26 mouse cellular contexts compared by ENCODE assay signal in the genomic region with DNA sequence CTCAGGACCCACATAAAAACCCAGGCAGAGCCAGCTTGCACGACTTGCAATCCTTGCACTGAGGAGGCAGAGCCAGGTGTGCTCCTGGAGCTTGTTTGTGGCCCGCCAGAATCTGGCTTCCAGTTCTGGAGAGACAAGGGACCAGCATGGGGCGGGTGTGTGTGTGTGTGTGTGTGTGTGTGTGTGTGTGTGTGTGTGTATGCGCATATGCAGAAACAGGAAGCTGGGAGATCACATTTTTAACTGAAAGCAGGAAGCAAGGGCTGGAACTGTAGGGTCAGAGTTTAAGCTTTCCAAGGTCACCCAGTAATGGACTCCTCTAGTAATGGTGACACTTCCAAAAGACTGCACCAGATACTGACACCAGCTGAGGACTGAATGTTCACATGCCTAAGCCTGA. TPM values are rescaled to one million over a fixed set of nuclear protein-coding genes. Genes with fewer than 3 reads are reported as not detected.
DNase-seq lines count a peak whose midpoint lies in the region; ATAC-seq and TF ChIP-seq lines count a peak whose summit lies in the region.
"Had no signal": no experiment of that assay in that cellular context is flagged by ENCODE, and none has a peak within 500 bp of the region (broad histone marks: within the 10 kb centered on the region; RNA-seq: fewer than 3 reads in every experiment).

No protein-coding gene starts in this region.

- no peak for ATAC-seq in kidney, embryonic 14.5 days (ENCODE audit: low FRiP score, low TSS enrichment)
- ATAC-seq in heart, embryonic 12.5 days (ENCODE audit: insufficient number of reproducible peaks, low FRiP score) = no peak
- ATAC-seq: CD4-positive, CD25-positive, alpha-beta regulatory T cell, adult 4 months; forebrain, embryonic 14.5 days; inflammation-experienced regulatory T-cells, adult 6 months; liver, embryonic 12.5 days; liver, postnatal 0 days; midbrain, embryonic 13.5 days had no signal

- no peak for TF ChIP-seq POLR2A in kidney, adult 2 months (IDR thresholded peaks at IDR 0.05; ENCODE audit: low read depth, low read length)

- 48% methylated on average over 4 of the region's 4 CpGs for WGBS in kidney, adult 2 months
- WGBS in kidney, embryonic 14.5 days = 55% methylated on average over 4 of the region's 4 CpGs
- WGBS in embryonic facial prominence, embryonic 10.5 days = 61% methylated on average over 4 of the region's 4 CpGs
- WGBS in heart, embryonic 12.5 days = 62% methylated on average over 4 of the region's 4 CpGs

- H3K27ac ChIP-seq in kidney, adult 2 months (ENCODE audit: insufficient read depth, low read depth, low read length) = no peak overlapping the region
- no peak overlapping the region for H3K27ac ChIP-seq in kidney, embryonic 14.5 days (ENCODE audit: low read depth, low read length)
- peak overlapping the region; percentile 34; the same call in 1 of the 2 replicates for H3K27ac ChIP-seq in ES-E14 (ENCODE audit: insufficient read depth, low read depth, low read length, poor library complexity, severe bottlenecking)
- H3K27ac ChIP-seq in embryonic facial prominence, embryonic 10.5 days (replicated peaks) = 0 out of 2 replicates have a peak overlapping the region, but pooled peaks have one; percentile 40
- H3K27ac ChIP-seq in heart, embryonic 12.5 days (ENCODE audit: poor library complexity, severe bottlenecking) = no peak overlapping the region
- H3K27ac ChIP-seq: heart, embryonic 10.5 days; hindbrain, embryonic 15.5 days; liver, embryonic 12.5 days; midbrain, embryonic 13.5 days; neural tube, embryonic 13.5 days had no signal

- in situ Hi-C loops in ES-E14 (cut with MboI; ENCODE audit: low sequenced_read_pairs in 2 of 2, unreplicated experiment in 2 of 2) = no loop called here

- DNase-seq in kidney, adult 2 months = peak; percentile 41
- DNase-seq in 416B (ENCODE audit: low read depth) = peak; percentile 60
- no peak for DNase-seq in ES-E14 (ENCODE audit: low read depth, low spot score)
- DNase-seq in embryonic facial prominence, embryonic 10.5 days (ENCODE audit: low spot score) = no peak
- no peak for DNase-seq in layer of hippocampus, adult 11-12 months (ENCODE audit: low spot score)
- DNase-seq: adrenal gland, adult 8-10 months; cerebellum, adult 8-10 months; cerebellum, postnatal 25 days; gastrocnemius, postnatal 14 days; heart, adult 11 months; heart, postnatal 4 days; liver, postnatal 0 days; lung, postnatal 4 days; thymus, postnatal 4 days had no signal

- no peak overlapping the region for H3K9ac ChIP-seq in kidney, embryonic 14.5 days (ENCODE audit: low read depth, low read length)
- no peak overlapping the region; the same call in 1 of the 2 replicates for H3K9ac ChIP-seq in ES-E14 (ENCODE audit: insufficient read depth, low read depth, low read length, poor library complexity, severe bottlenecking)
- no peak overlapping the region for H3K9ac ChIP-seq in heart, embryonic 12.5 days
- H3K9ac ChIP-seq: hindbrain, embryonic 15.5 days; liver, embryonic 12.5 days; liver, postnatal 0 days; midbrain, embryonic 13.5 days; neural tube, embryonic 13.5 days had no signal

- H3K36me3 ChIP-seq in kidney, adult 2 months (ENCODE audit: control insufficient read depth, insufficient read depth, low read length) = no peaks in the 10 kb centered on the region
- H3K36me3 ChIP-seq in kidney, embryonic 14.5 days (ENCODE audit: control insufficient read depth, insufficient read depth, low read length) = no peaks in the 10 kb centered on the region
- no peaks in the 10 kb centered on the region for H3K36me3 ChIP-seq in ES-E14 (ENCODE audit: control insufficient read depth, insufficient read depth, low read length, poor library complexity, severe bottlenecking)
- H3K36me3 ChIP-seq in embryonic facial prominence, embryonic 10.5 days (replicated peaks) = no peaks in the 10 kb centered on the region
- no peaks in the 10 kb centered on the region for H3K36me3 ChIP-seq in heart, embryonic 12.5 days
- H3K36me3 ChIP-seq: G1E; heart, embryonic 10.5 days; hindbrain, embryonic 15.5 days; liver, embryonic 12.5 days; midbrain, embryonic 13.5 days; neural tube, embryonic 13.5 days had no signal

- H3K27me3 ChIP-seq in kidney, adult 2 months (replicated peaks; ENCODE audit: control insufficient read depth, insufficient read depth, low read length) = no peaks in the 10 kb centered on the region; the same call in 1 of the 2 replicates
- no peaks in the 10 kb centered on the region for H3K27me3 ChIP-seq in kidney, embryonic 14.5 days (ENCODE audit: control insufficient read depth, insufficient read depth, low read length)
- H3K27me3 ChIP-seq in embryonic facial prominence, embryonic 10.5 days (replicated peaks; ENCODE audit: low read depth, poor library complexity, severe bottlenecking) = no peaks in the 10 kb centered on the region
- H3K27me3 ChIP-seq in heart, embryonic 12.5 days (replicated peaks) = no peaks in the 10 kb centered on the region
- H3K27me3 ChIP-seq: hindbrain, embryonic 15.5 days; midbrain, embryonic 13.5 days; neural tube, embryonic 13.5 days had no signal

- H3K4me3 ChIP-seq in kidney, adult 2 months (ENCODE audit: insufficient read depth, low read depth, low read length) = no peak overlapping the region
- no peak overlapping the region for H3K4me3 ChIP-seq in kidney, embryonic 14.5 days (ENCODE audit: low read length)
- H3K4me3 ChIP-seq in ES-E14 (ENCODE audit: insufficient read depth in 1 of 2, low read depth in 1 of 2, low read length in 2 of 2, poor library complexity in 1 of 2, severe bottlenecking in 1 of 2) = no peak overlapping the region
- no peak overlapping the region for H3K4me3 ChIP-seq in embryonic facial prominence, embryonic 10.5 days
- no peak overlapping the region for H3K4me3 ChIP-seq in heart, embryonic 12.5 days
- H3K4me3 ChIP-seq: heart, embryonic 10.5 days; hindbrain, embryonic 15.5 days; liver, embryonic 12.5 days; megakaryocyte, embryonic 14.5 days; midbrain, embryonic 13.5 days; neural tube, embryonic 13.5 days had no signal

- no peaks in the 10 kb centered on the region for H3K9me3 ChIP-seq in kidney, embryonic 14.5 days (ENCODE audit: control insufficient read depth, low read length)
- H3K9me3 ChIP-seq in ES-E14 (ENCODE audit: control insufficient read depth, insufficient read depth, low read depth, low read length) = no peaks in the 10 kb centered on the region
- no peaks in the 10 kb centered on the region for H3K9me3 ChIP-seq in embryonic facial prominence, embryonic 10.5 days
- no peaks in the 10 kb centered on the region for H3K9me3 ChIP-seq in heart, embryonic 12.5 days (replicated peaks)
- H3K9me3 ChIP-seq: G1E; heart, embryonic 10.5 days; hindbrain, embryonic 15.5 days; liver, embryonic 12.5 days; megakaryocyte, embryonic 14.5 days; midbrain, embryonic 13.5 days; neural tube, embryonic 13.5 days had no signal

- no peak overlapping the region for H3K4me2 ChIP-seq in kidney, embryonic 14.5 days (replicated peaks; ENCODE audit: low read depth, low read length)
- H3K4me2 ChIP-seq in heart, embryonic 12.5 days = no peak overlapping the region
- H3K4me2 ChIP-seq: hindbrain, embryonic 15.5 days; liver, embryonic 12.5 days; midbrain, embryonic 13.5 days; neural tube, embryonic 13.5 days had no signal

- no peak for TF ChIP-seq CTCF in kidney, adult 2 months (conservative IDR thresholded peaks at IDR 0.05; ENCODE audit: insufficient read depth, insufficient read length, low read depth, low read length)

- H3K4me1 ChIP-seq in kidney, adult 2 months (ENCODE audit: control insufficient read depth, insufficient read depth, low read length) = no peaks in the 10 kb centered on the region
- 0 out of 2 replicates have a peak, but pooled peaks cover 4% of the 10 kb centered on the region for H3K4me1 ChIP-seq in kidney, embryonic 14.5 days (ENCODE audit: control insufficient read depth, insufficient read depth, low read length)
- H3K4me1 ChIP-seq in ES-E14 (ENCODE audit: control insufficient read depth in 2 of 2, insufficient read depth in 2 of 2, low read length in 2 of 2, poor library complexity in 1 of 2) = peaks cover 8 to 19% of the 10 kb centered on the region in 2 experiments
- H3K4me1 ChIP-seq in embryonic facial prominence, embryonic 10.5 days = peaks cover 24% of the 10 kb centered on the region
- peaks cover 21% of the 10 kb centered on the region; the same call in 1 of the 2 replicates for H3K4me1 ChIP-seq in heart, embryonic 12.5 days (replicated peaks)
- H3K4me1 ChIP-seq: hindbrain, embryonic 15.5 days; liver, embryonic 12.5 days; midbrain, embryonic 13.5 days had no signal

TF ChIP-seq in ES-E14, 5 proteins besides CTCF, POLR2A, EP300 and RAD21:
- TF ChIP-seq ZNF384 (IDR thresholded peaks at IDR 0.05; ENCODE audit: low read depth, low read length) (no peak), MAFK (IDR thresholded peaks at IDR 0.05; ENCODE audit: insufficient read depth, low read depth, low read length) (no peak), HCFC1 (IDR thresholded peaks at IDR 0.05; ENCODE audit: borderline replicate concordance, insufficient read depth, low read length) (no peak), ZC3H11A (IDR thresholded peaks at IDR 0.05; ENCODE audit: borderline replicate concordance, low read depth, low read length) (no peak), CHD2 (IDR thresholded peaks at IDR 0.05; ENCODE audit: low read depth, low read length) (no peak)

RNA-seq across cellular contexts. Expression of a gene that starts 19.4 kb away (rescaled TPM):
- polyA plus RNA-seq in kidney, adult 2 months (2012; rRNA removed) = 2.6 and 3.8 TPM in 2 replicates
- 0.27 and 0.55 TPM in 2 replicates for polyA plus RNA-seq in kidney, embryonic 14.5 days (2014; fragmentation: Nextera tagmentation; extraction: Ambion mirVana)
- total RNA-seq in ES-E14 (2012; rRNA removed) = 1.6 and 2.6 TPM in 2 replicates
- polyA plus RNA-seq in embryonic facial prominence, embryonic 10.5 days (2016; fragmentation: Nextera tagmentation; extraction: Ambion mirVana) = 0.31 and 0.33 TPM in 2 replicates
- 1.3 and 1.5 TPM in 2 replicates for polyA plus RNA-seq in heart, embryonic 12.5 days (2016; fragmentation: Nextera tagmentation; extraction: Ambion mirVana)
- polyA plus RNA-seq: G1E; inflammation-experienced regulatory T-cells, adult 6 months had no signal

RNA-seq across cellular contexts. Expression of a gene that starts 30.4 kb away (rescaled TPM):
- polyA plus RNA-seq in kidney, adult 2 months (2012; rRNA removed) = 122 and 134 TPM in 2 replicates
- 213 and 232 TPM in 2 replicates for polyA plus RNA-seq in kidney, embryonic 14.5 days (2014; fragmentation: Nextera tagmentation; extraction: Ambion mirVana)
- total RNA-seq in ES-E14 (2012; rRNA removed) = 139 and 187 TPM in 2 replicates
- polyA plus RNA-seq in embryonic facial prominence, embryonic 10.5 days (2016; fragmentation: Nextera tagmentation; extraction: Ambion mirVana) = 213 and 215 TPM in 2 replicates
- 350 and 368 TPM in 2 replicates for polyA plus RNA-seq in heart, embryonic 12.5 days (2016; fragmentation: Nextera tagmentation; extraction: Ambion mirVana)

RNA-seq across cellular contexts. Expression of a gene that starts 31.0 kb away (rescaled TPM):
- 21.1 and 22.6 TPM in 2 replicates for polyA plus RNA-seq in kidney, adult 2 months (2012; rRNA removed)
- 33.0 and 39.6 TPM in 2 replicates for polyA plus RNA-seq in kidney, embryonic 14.5 days (2014; fragmentation: Nextera tagmentation; extraction: Ambion mirVana)
- total RNA-seq in ES-E14 (2012; rRNA removed) = 9.5 and 15.7 TPM in 2 replicates
- polyA plus RNA-seq in embryonic facial prominence, embryonic 10.5 days (2016; fragmentation: Nextera tagmentation; extraction: Ambion mirVana) = 53.5 and 55.9 TPM in 2 replicates
- polyA plus RNA-seq in heart, embryonic 12.5 days (2016; fragmentation: Nextera tagmentation; extraction: Ambion mirVana) = 32.4 and 33.3 TPM in 2 replicates
- polyA plus RNA-seq: G1E; inflammation-experienced regulatory T-cells, adult 6 months had no signal

Comparison
In these comparisons a context has a peak if more than half of its experiments do, and no peak if none do; other contexts are left out.
1. DNase-seq: peak in kidney, adult 2 months (single experiment) and 416B (single experiment); none in ES-E14 (single experiment), embryonic facial prominence, embryonic 10.5 days (single experiment) and layer of hippocampus, adult 11-12 months (single experiment).
2. H3K27ac ChIP-seq: peak in ES-E14 (single experiment) and embryonic facial prominence, embryonic 10.5 days (single experiment); none in kidney, adult 2 months (single experiment), kidney, embryonic 14.5 days (single experiment) and heart, embryonic 12.5 days (single experiment).